Mouse (Mus musculus) bone marrow, adult 2 months (tissue): ENCODE measurements around the gene Med17.

Experiments
- CTCF ChIP-seq: fragments of 200-500 bp; IDR thresholded peaks from 2 replicates; pipeline ENCODE4 v1.5.1; 2011; ENCODE audit warnings: low read length, control low read depth; ENCODE audit not compliant: control insufficient read depth, insufficient read depth
- POLR2A ChIP-seq: fragments of 200-500 bp; IDR thresholded peaks from 2 replicates; pipeline ENCODE4 v1.6.1; 2011; ENCODE audit warnings: low read depth, mild to moderate bottlenecking, control low read depth, low read length, borderline replicate concordance; ENCODE audit not compliant: control insufficient read depth

DNA sequence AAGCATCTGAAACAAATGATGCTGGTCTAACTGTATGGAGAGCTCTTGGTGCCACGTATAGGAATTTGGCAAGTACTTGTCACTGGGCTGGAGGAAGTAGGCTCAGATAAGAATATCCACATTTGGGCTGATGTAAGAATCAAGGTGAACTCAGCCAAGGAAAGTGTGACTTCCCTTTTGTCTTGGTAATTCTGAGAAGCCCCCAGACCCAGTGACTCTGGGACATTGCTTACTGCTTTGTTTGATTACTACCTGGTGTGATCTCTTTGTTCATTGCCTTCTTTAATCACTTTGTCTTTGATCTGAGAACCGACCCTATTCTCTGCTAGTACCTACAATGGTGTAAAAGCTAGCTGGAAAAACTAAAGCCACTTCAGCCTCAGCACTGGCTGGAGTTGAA is 54.8 kb downstream of the Med17 start:
- TF ChIP-seq POLR2A, result no peak
- TF ChIP-seq CTCF, result no peak
